Mouse (Mus musculus): ENCODE results near the gene Hip1r.
A peak's percentile ranks its signal among the peaks of the same experiment; 100 is the strongest.

DNA sequence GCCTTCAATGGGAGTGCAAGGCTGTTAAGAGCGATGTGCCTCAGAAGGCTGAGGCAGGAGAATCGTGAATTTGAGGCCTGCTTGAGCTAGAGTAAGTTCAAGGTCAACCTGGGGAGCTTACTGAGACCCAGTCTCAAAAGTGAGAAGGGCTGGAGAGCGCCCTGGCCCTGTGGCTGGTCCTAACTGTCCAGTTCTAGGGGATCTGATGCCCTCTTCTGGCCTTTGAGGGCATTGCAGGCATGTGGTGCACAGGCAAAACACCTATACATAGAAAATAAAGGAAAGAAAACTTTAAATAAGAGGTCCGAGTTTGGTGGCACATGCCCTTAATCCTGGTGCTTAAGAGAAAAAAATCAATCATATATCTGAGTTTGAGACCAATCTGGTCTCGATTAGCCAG, 19.4 kb downstream of the Hip1r start:
- TF ChIP-seq CTCF (IDR thresholded peaks at IDR 0.05; ENCODE audit: control insufficient read depth, insufficient read depth, low read length) (peak; percentile 89), POLR2A (IDR thresholded peaks at IDR 0.05; ENCODE audit: borderline replicate concordance, control insufficient read depth, low read depth, low read length) (no peak)

Measured in bone marrow, adult 2 months (tissue).